Mouse (Mus musculus) CH12.LX (cell line): ENCODE results near the gene Pgls. TPM values are rescaled to one million over a fixed set of nuclear protein-coding genes. Genes with fewer than 3 reads are reported as not detected.

Experiments used
- DNase-seq: peaks from one replicate; pipeline ENCODE4 v3.0.0-alpha.2; 2013; ENCODE audit errors: extremely low read depth
- H3K27ac ChIP-seq: 2 replicates; pipeline ENCODE4 v1.5.1; 2012; ENCODE audit warnings: low read depth, mild to moderate bottlenecking, control low read depth, moderate library complexity; ENCODE audit not compliant: insufficient read depth
- H3K27me3 ChIP-seq: replicated peaks from 2 replicates; pipeline ENCODE3; 2012; ENCODE audit warnings: inconsistent platforms
- H3K36me3 ChIP-seq, 2 experiments: replicated peaks in 1 of 2; 2 replicates each; pipeline versions ENCODE3 to v1.6.1; 2012; ENCODE audit warnings: inconsistent platforms in 1 of 2, low read length in 1 of 2, mild to moderate bottlenecking in 1 of 2, mixed read lengths in 1 of 2, moderate library complexity in 1 of 2; ENCODE audit not compliant: control insufficient read depth in 1 of 2, insufficient read depth in 1 of 2
- H3K4me1 ChIP-seq, 2 experiments: 2 replicates each; pipeline ENCODE4 v1.6.1; 2012; ENCODE audit warnings: inconsistent platforms in 1 of 2, moderate library complexity in 1 of 2; ENCODE audit not compliant: insufficient read depth in 2 of 2, control insufficient read depth in 1 of 2
- H3K4me2 ChIP-seq: 2 replicates; pipeline ENCODE4 v1.6.1; 2012; ENCODE audit warnings: low read depth, mild to moderate bottlenecking, control low read depth; ENCODE audit not compliant: poor library complexity, insufficient read depth, severe bottlenecking
- H3K4me3 ChIP-seq, 3 experiments: fragments of 150-350 bp in 1 of 3; sonication (generic) in 1 of 3; replicated peaks in 1 of 3; 2 replicates each; pipeline versions ENCODE3 to v1.5.1; 2011 to 2012; ENCODE audit warnings: low read depth in 2 of 3, low read length in 2 of 3, mild to moderate bottlenecking in 2 of 3, moderate library complexity in 2 of 3, control low read depth in 1 of 3, improper control_type of control experiment in 1 of 3, inconsistent platforms in 1 of 3, mixed read lengths in 1 of 3; ENCODE audit not compliant: poor library complexity in 1 of 3
- H3K79me2 ChIP-seq: replicated peaks from 2 replicates; pipeline ENCODE4 v1.6.1; 2012; ENCODE audit warnings: mild to moderate bottlenecking, moderate library complexity; ENCODE audit not compliant: control insufficient read depth, poor library complexity, insufficient read depth, severe bottlenecking; ENCODE audit errors: extremely low read depth
- H3K9ac ChIP-seq: 2 replicates; pipeline ENCODE4 v1.6.1; 2012; ENCODE audit warnings: low read depth, mild to moderate bottlenecking, control low read depth, moderate library complexity; ENCODE audit not compliant: insufficient read depth
- H3K9me3 ChIP-seq: replicated peaks from 2 replicates; pipeline ENCODE3; 2012; ENCODE audit warnings: low read length, inconsistent platforms, mixed read lengths
- BHLHE40 ChIP-seq: IDR thresholded peaks from 2 replicates; pipeline ENCODE4 v1.6.1; 2011; ENCODE audit warnings: mild to moderate bottlenecking, low read depth, low read length, improper control_type of control experiment
- CHD1 ChIP-seq: IDR thresholded peaks from 2 replicates; pipeline ENCODE4 v1.6.1; 2012; ENCODE audit warnings: low read depth, low read length, improper control_type of control experiment, inconsistent platforms
- CHD2 ChIP-seq: IDR thresholded peaks from 2 replicates; pipeline ENCODE4 v1.6.1; 2011; ENCODE audit warnings: low read length, improper control_type of control experiment
- CTCF ChIP-seq, 2 experiments: IDR thresholded peaks in 1 of 2; conservative IDR thresholded peaks in 1 of 2; 2 replicates each; pipeline ENCODE4 v1.5.1; 2011 to 2012; ENCODE audit warnings: low read depth in 2 of 2, low read length in 2 of 2, improper control_type of control experiment in 1 of 2, inconsistent platforms in 1 of 2, mild to moderate bottlenecking in 1 of 2, moderate library complexity in 1 of 2
- E2F4 ChIP-seq: IDR thresholded peaks from 2 replicates; pipeline ENCODE4 v1.6.1; 2011; ENCODE audit warnings: low read depth, low read length, improper control_type of control experiment; ENCODE audit not compliant: insufficient replicate concordance
- ELF1 ChIP-seq: IDR thresholded peaks from 2 replicates; pipeline ENCODE4 v1.6.1; 2014; ENCODE audit warnings: low read depth, mild to moderate bottlenecking, inconsistent platforms, low read length, improper control_type of control experiment
- EP300 ChIP-seq: IDR thresholded peaks from 2 replicates; pipeline ENCODE4 v1.6.1; 2011; ENCODE audit warnings: low read length, improper control_type of control experiment
- ETS1 ChIP-seq: conservative IDR thresholded peaks from 2 replicates; pipeline ENCODE4 v1.6.1; 2012; ENCODE audit warnings: low read depth, mild to moderate bottlenecking, inconsistent platforms, low read length, improper control_type of control experiment, moderate library complexity
- GABPA ChIP-seq: IDR thresholded peaks from 2 replicates; pipeline ENCODE4 v1.6.1; 2012; ENCODE audit warnings: low read depth, low read length, improper control_type of control experiment, inconsistent platforms; ENCODE audit not compliant: insufficient replicate concordance
- HCFC1 ChIP-seq: IDR thresholded peaks from 2 replicates; pipeline ENCODE4 v1.6.1; 2012; ENCODE audit warnings: low read depth, mild to moderate bottlenecking, inconsistent platforms, low read length, improper control_type of control experiment
- IRF4 ChIP-seq: IDR thresholded peaks from 2 replicates; pipeline ENCODE4 v1.6.1; 2014; ENCODE audit warnings: low read depth, mild to moderate bottlenecking, inconsistent platforms, low read length, improper control_type of control experiment
- JUN ChIP-seq: IDR thresholded peaks from 2 replicates; pipeline ENCODE4 v1.6.1; 2011; ENCODE audit warnings: low read depth, mild to moderate bottlenecking, low read length, improper control_type of control experiment, moderate library complexity; ENCODE audit not compliant: insufficient read depth
- JUND ChIP-seq: conservative IDR thresholded peaks from 2 replicates; pipeline ENCODE4 v1.6.1; 2011; ENCODE audit warnings: low read depth, low read length, improper control_type of control experiment
- KAT2A ChIP-seq: IDR thresholded peaks from 2 replicates; pipeline ENCODE4 v1.6.1; 2012; ENCODE audit warnings: low read length, improper control_type of control experiment, inconsistent platforms; ENCODE audit not compliant: insufficient replicate concordance
- MAFK ChIP-seq: IDR thresholded peaks from 2 replicates; pipeline ENCODE4 v1.6.1; 2011; ENCODE audit warnings: low read length, improper control_type of control experiment; ENCODE audit not compliant: insufficient replicate concordance
- MAX ChIP-seq: IDR thresholded peaks from 2 replicates; pipeline ENCODE4 v1.6.1; 2011; ENCODE audit warnings: low read length, improper control_type of control experiment
- MAZ ChIP-seq: IDR thresholded peaks from 2 replicates; pipeline ENCODE4 v1.6.1; 2012; ENCODE audit warnings: low read depth, mild to moderate bottlenecking, inconsistent platforms, low read length, improper control_type of control experiment, moderate library complexity
- MEF2A ChIP-seq: IDR thresholded peaks from 2 replicates; pipeline ENCODE4 v1.6.1; 2014; ENCODE audit warnings: low read depth, mild to moderate bottlenecking, inconsistent platforms, low read length, improper control_type of control experiment, borderline replicate concordance
- MXI1 ChIP-seq: IDR thresholded peaks from 2 replicates; pipeline ENCODE4 v1.6.1; 2011; ENCODE audit warnings: mild to moderate bottlenecking, low read depth, low read length, improper control_type of control experiment
- MYC ChIP-seq: IDR thresholded peaks from 2 replicates; pipeline ENCODE4 v1.6.1; 2011; ENCODE audit warnings: low read depth, mild to moderate bottlenecking, improper control_type of control experiment, low read length
- NELFE ChIP-seq: IDR thresholded peaks from 2 replicates; pipeline ENCODE4 v1.6.1; 2011; ENCODE audit warnings: low read depth, low read length, improper control_type of control experiment
- NRF1 ChIP-seq: IDR thresholded peaks from 2 replicates; pipeline ENCODE4 v1.6.1; 2014; ENCODE audit warnings: low read depth, mild to moderate bottlenecking, inconsistent platforms, low read length, improper control_type of control experiment, moderate library complexity
- PAX5 ChIP-seq: IDR thresholded peaks from 2 replicates; pipeline ENCODE4 v1.6.1; 2012; ENCODE audit warnings: low read length, inconsistent platforms, mixed read lengths
- POLR2A ChIP-seq: IDR thresholded peaks from 2 replicates; pipeline ENCODE4 v1.6.1; 2011; ENCODE audit warnings: low read depth, mild to moderate bottlenecking, improper control_type of control experiment, low read length
- POLR2AphosphoS2 ChIP-seq: IDR thresholded peaks from 2 replicates; pipeline ENCODE4 v1.6.1; 2011; ENCODE audit warnings: low read depth, low read length, improper control_type of control experiment
- RAD21 ChIP-seq: IDR thresholded peaks from 2 replicates; pipeline ENCODE4 v1.6.1; 2011; ENCODE audit warnings: low read depth, mild to moderate bottlenecking, low read length, improper control_type of control experiment, moderate library complexity
- RCOR1 ChIP-seq: conservative IDR thresholded peaks from 2 replicates; pipeline ENCODE4 v1.6.1; 2012; ENCODE audit warnings: low read depth, mild to moderate bottlenecking, inconsistent platforms, low read length, improper control_type of control experiment
- SIN3A ChIP-seq: IDR thresholded peaks from 2 replicates; pipeline ENCODE4 v1.6.1; 2012; ENCODE audit warnings: low read length, improper control_type of control experiment, inconsistent platforms
- SMC3 ChIP-seq: IDR thresholded peaks from 2 replicates; pipeline ENCODE4 v1.6.1; 2011; ENCODE audit warnings: low read depth, low read length, improper control_type of control experiment
- TBP ChIP-seq: conservative IDR thresholded peaks from 2 replicates; pipeline ENCODE4 v1.6.1; 2011; ENCODE audit warnings: low read depth, low read length, improper control_type of control experiment
- TCF12 ChIP-seq: IDR thresholded peaks from 2 replicates; pipeline ENCODE4 v1.6.1; 2014; ENCODE audit warnings: low read depth, mild to moderate bottlenecking, inconsistent platforms, low read length, improper control_type of control experiment
- UBTF ChIP-seq: IDR thresholded peaks from 2 replicates; pipeline ENCODE4 v1.6.1; 2012; ENCODE audit warnings: low read depth, mild to moderate bottlenecking, inconsistent platforms, low read length, improper control_type of control experiment, moderate library complexity
- USF1 ChIP-seq: IDR thresholded peaks from 2 replicates; pipeline ENCODE4 v1.6.1; 2014; ENCODE audit warnings: low read depth, mild to moderate bottlenecking, inconsistent platforms, low read length, improper control_type of control experiment
- USF2 ChIP-seq: conservative IDR thresholded peaks from 2 replicates; pipeline ENCODE4 v1.6.1; 2011; ENCODE audit warnings: low read depth, low read length, improper control_type of control experiment
- ZC3H11A ChIP-seq: IDR thresholded peaks from 2 replicates; pipeline ENCODE4 v1.6.1; 2012; ENCODE audit warnings: low read depth, mild to moderate bottlenecking, inconsistent platforms, low read length, improper control_type of control experiment
- ZKSCAN1 ChIP-seq: IDR thresholded peaks from 2 replicates; pipeline ENCODE4 v1.6.1; 2012; ENCODE audit warnings: low read depth, inconsistent platforms, low read length, improper control_type of control experiment, borderline replicate concordance
- ZMIZ1 ChIP-seq: IDR thresholded peaks from 2 replicates; pipeline ENCODE4 v1.6.1; 2012; ENCODE audit warnings: low read depth, mild to moderate bottlenecking, inconsistent platforms, low read length, improper control_type of control experiment
- ZNF384 ChIP-seq: IDR thresholded peaks from 2 replicates; pipeline ENCODE4 v1.6.1; 2012; ENCODE audit warnings: low read depth, low read length, improper control_type of control experiment, inconsistent platforms
- dilution Hi-C: fragments of 300-500 bp; cut with MboI; formaldehyde crosslinking; loops from 2 replicates; pipeline ENCODE4 v1.14.3; 2020; ENCODE audit warnings: low sequenced_read_pairs; ENCODE audit not compliant: extremely low pct_unique_long_range_greater_than_20kb, extremely low pct_ligation_motif_present
- in situ Hi-C: fragments of 300-500 bp; cut with MboI; formaldehyde crosslinking; loops from 3 replicates; pipeline ENCODE4 v1.14.3; 2019; ENCODE audit warnings: low sequenced_read_pairs, low pct_ligation_motif_present, low pct_unique_long_range_greater_than_20kb, mixed read lengths
- polyA plus RNA-seq: library from polyadenylated mRNA; unstranded; fragments of >175 nt; gene quantifications from 2 replicates; pipeline ENCODE4 v1.2.1, GENCODE M21; 2012; ENCODE audit warnings: low read depth; ENCODE audit not compliant: insufficient read length
- total RNA-seq, 2 experiments: library from RNA; depleted of rRNA; stranded (reverse); fragments of 300-350 nt in 1 of 2; fragments of >200 nt in 1 of 2; gene quantifications; 2 replicates each; pipeline ENCODE4 v1.2.3; 2012 to 2014

Gene Pgls
- total and polyA plus RNA-seq, 3 experiments: 74.9 to 215 (median 118) TPM

- Histone ChIP-seq H3K36me3 (peaks cover 29 to 63% of the 10 kb centered on the region in 2 experiments), H3K79me2 (no peaks in the 10 kb centered on the region), H3K4me2 (peak overlapping the region; percentile 84), H3K4me3 (peak overlapping the region in 2 of 3 experiments; percentile 17 to 31), H3K9me3 (peaks cover 25% of the 10 kb centered on the region)
- in situ Hi-C loops (no loop called here), dilution Hi-C loops (no loop called here)
- TF ChIP-seq NRF1 (no peak), ELF1 (peak; percentile 73), IRF4 (peak; percentile 55), SIN3A (peak; percentile 47; the same call in 1 of the 2 replicates), CTCF (conservative IDR thresholded peaks at IDR 0.05 in 1 of 2, IDR thresholded peaks at IDR 0.05 in 1 of 2; ENCODE audit: low read depth in 2 of 2, low read length in 2 of 2) (no peak), ZNF384 (no peak), MYC (no peak), MEF2A (peak; percentile 63), ETS1 (peak; percentile 79; the same call in 1 of the 2 replicates), USF2 (no peak), BHLHE40 (peak; percentile 4; the same call in 1 of the 2 replicates), MAZ (peak; percentile 63; the same call in 1 of the 2 replicates), POLR2AphosphoS2 (peak; percentile 41; the same call in 1 of the 2 replicates), EP300 (peak; percentile 30), JUND (no peak), RCOR1 (no peak), GABPA (no peak), PAX5 (no peak), MAFK (no peak), ZKSCAN1 (no peak), ZMIZ1 (peak; percentile 42; the same call in 1 of the 2 replicates), E2F4 (no peak), USF1 (no peak), MAX (0 out of 2 replicates have a peak, but pooled peaks have one; percentile 16), SMC3 (0 out of 2 replicates have a peak, but pooled peaks have one; percentile 1), TBP (peak; percentile 85), POLR2A (peak; percentile 61), JUN (no peak), ZC3H11A (no peak), UBTF (peak; percentile 75; the same call in 1 of the 2 replicates), MXI1 (peak; percentile 60), HCFC1 (no peak), RAD21 (no peak), CHD2 (peak; percentile 62), KAT2A (no peak), NELFE (no peak), TCF12 (peak; percentile 81), CHD1 (peak; percentile 85)
- TF ChIP-seq, all 38 proteins: peak for 19
- H3K9ac ChIP-seq: peak overlapping the region; percentile 60
- peak; percentile 81 for DNase-seq
- peak overlapping the region; percentile 99 for H3K27ac ChIP-seq
- H3K4me1 ChIP-seq: peaks cover 44 to 74% of the 10 kb centered on the region in 2 experiments
- H3K27me3 ChIP-seq: no peaks in the 10 kb centered on the region
Observed at GRCm38 (mm10) chr8:71627265-71628099, 35.5 kb downstream of the Pgls start.
